Mouse (Mus musculus): ENCODE measurements at regions not wholly inside any gene's neighbourhood (a gene's known extent, or its start where the extent isn't known, plus 50 kb on each side); places are given as distances from the start of the nearest gene placed in this dataset.

DNA sequence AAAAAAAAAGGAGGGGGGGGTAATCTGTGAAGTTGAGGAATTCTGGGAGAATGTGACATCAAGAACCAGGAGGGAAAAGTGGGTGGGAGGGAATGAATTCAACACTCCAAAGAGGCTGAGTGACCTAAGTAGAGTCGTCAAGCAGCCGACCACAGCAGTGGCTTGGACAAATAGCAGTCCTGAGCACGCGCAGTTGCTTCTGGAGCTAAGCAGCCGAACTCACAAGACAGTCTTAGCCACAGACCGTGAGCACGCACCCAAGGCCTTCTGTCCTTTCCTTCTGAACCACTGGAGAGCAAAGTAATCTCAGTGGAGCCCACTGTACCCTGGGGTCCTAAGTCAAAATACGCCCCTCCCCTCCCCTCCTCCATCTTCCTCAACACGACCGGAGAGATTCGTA is 141.1 kb downstream of the Drd1 start:
- H3K4me3 ChIP-seq (ENCODE audit: low read depth, low read length) = no peak overlapping the region
- H3K36me3 ChIP-seq (ENCODE audit: control insufficient read depth, insufficient read depth, low read length) = no peaks in the 10 kb centered on the region
- H3K4me1 ChIP-seq (ENCODE audit: control insufficient read depth, insufficient read depth, low read length) = no peaks in the 10 kb centered on the region
- DNase-seq (ENCODE audit: low spot score) (no peak), ATAC-seq (ENCODE audit: insufficient number of reproducible peaks, low FRiP score, low TSS enrichment, low read depth) (no peak)
- no peak overlapping the region for H3K4me2 ChIP-seq (ENCODE audit: low read depth, severe bottlenecking)
- no peak overlapping the region for H3K9ac ChIP-seq (ENCODE audit: low read length)
- H3K27me3 ChIP-seq (ENCODE audit: control insufficient read depth, insufficient read depth, low read length) = no peaks in the 10 kb centered on the region
- H3K9me3 ChIP-seq (ENCODE audit: control insufficient read depth, low read length) = no peaks in the 10 kb centered on the region
- 83% methylated on average over 11 of the region's 11 CpGs for WGBS
- no peak overlapping the region for H3K27ac ChIP-seq (replicated peaks; ENCODE audit: low read depth, low read length)

DNA sequence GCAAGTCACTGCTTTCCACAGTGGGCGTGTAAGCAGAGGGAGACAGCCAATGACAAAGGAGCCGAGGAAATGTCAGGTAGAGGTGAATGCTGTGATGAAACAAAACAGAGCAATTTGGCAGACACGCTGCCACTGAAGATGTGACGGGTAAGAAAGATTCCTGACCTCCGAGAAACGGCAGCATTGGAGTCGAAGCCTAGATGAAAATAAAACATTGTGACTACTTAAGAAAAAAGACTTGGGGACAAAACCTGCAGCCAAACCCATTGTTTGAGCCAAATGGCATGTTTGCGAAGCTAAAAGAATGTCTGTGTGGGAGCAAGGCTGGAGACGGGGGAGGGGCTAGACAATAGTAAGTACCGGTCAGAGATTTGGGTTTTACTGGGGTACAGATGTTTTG is 142.0 kb downstream of the Drd1 start:
- no peak overlapping the region for H3K27ac ChIP-seq (replicated peaks; ENCODE audit: low read depth, low read length)
- no peaks in the 10 kb centered on the region for H3K36me3 ChIP-seq (ENCODE audit: control insufficient read depth, insufficient read depth, low read length)
- DNase-seq (ENCODE audit: low spot score) = no peak
- no peak overlapping the region for H3K4me3 ChIP-seq (ENCODE audit: low read depth, low read length)
- H3K27me3 ChIP-seq (ENCODE audit: control insufficient read depth, insufficient read depth, low read length) = no peaks in the 10 kb centered on the region
- H3K9me3 ChIP-seq (ENCODE audit: control insufficient read depth, low read length) = no peaks in the 10 kb centered on the region
- H3K9ac ChIP-seq (ENCODE audit: low read length) = no peak overlapping the region
- WGBS = 72% methylated on average over 10 of the region's 10 CpGs
- ATAC-seq (ENCODE audit: insufficient number of reproducible peaks, low FRiP score, low TSS enrichment, low read depth) = no peak
- no peaks in the 10 kb centered on the region for H3K4me1 ChIP-seq (ENCODE audit: control insufficient read depth, insufficient read depth, low read length)
- no peak overlapping the region for H3K4me2 ChIP-seq (ENCODE audit: low read depth, severe bottlenecking)

DNA sequence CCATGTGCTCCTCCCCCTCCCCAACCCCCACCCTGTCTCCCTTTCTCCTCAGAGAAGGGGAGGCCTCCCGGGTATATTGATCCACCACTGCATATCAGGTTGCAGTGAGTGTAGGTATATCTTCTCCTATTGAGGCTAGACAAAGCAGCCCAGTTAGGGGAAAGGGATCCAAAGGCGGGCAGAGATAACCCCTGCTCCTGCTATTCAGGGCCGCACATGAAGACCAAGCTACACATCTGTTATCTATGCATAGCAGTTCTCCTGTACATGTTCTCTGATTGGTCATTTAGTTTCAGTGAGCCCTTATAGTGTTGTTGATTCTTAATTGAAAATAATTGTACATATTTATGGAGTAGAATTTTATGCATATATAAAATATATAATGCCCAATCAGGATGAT is 143.7 kb downstream of the Drd1 start:
- ATAC-seq (ENCODE audit: insufficient number of reproducible peaks, low FRiP score, low TSS enrichment, low read depth) = no peak

DNA sequence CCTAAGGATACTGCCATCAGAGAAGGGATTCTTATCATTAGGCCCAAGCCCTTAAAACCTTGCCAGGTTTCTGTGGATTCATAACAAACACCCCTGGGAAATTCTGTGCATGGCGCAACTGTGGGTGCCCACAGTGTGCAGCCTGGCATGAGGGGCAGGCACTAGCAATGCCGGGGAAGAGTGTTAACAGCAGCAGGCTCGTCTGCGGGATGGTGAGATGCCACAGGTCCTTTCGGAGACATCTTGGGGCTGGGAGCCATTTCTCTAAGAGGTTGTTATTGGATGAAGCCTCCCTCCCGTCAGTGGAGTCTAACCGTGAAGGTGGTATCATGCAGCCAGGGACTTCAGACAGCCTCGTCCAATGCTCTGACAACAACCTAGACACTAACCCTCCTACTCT is 144.2 kb downstream of the Drd1 start:
- H3K4me2 ChIP-seq (ENCODE audit: low read depth, severe bottlenecking) = no peak overlapping the region
- ATAC-seq (ENCODE audit: insufficient number of reproducible peaks, low FRiP score, low TSS enrichment, low read depth) = no peak
- H3K27me3 ChIP-seq (ENCODE audit: control insufficient read depth, insufficient read depth, low read length) = no peaks in the 10 kb centered on the region
- no peak overlapping the region for H3K4me3 ChIP-seq (ENCODE audit: low read depth, low read length)
- no peaks in the 10 kb centered on the region for H3K9me3 ChIP-seq (ENCODE audit: control insufficient read depth, low read length)
- H3K27ac ChIP-seq (replicated peaks; ENCODE audit: low read depth, low read length) = no peak overlapping the region
- H3K36me3 ChIP-seq (ENCODE audit: control insufficient read depth, insufficient read depth, low read length) = no peaks in the 10 kb centered on the region
- H3K4me1 ChIP-seq (ENCODE audit: control insufficient read depth, insufficient read depth, low read length) = no peaks in the 10 kb centered on the region
- 76% methylated on average over 8 of the region's 8 CpGs for WGBS
- DNase-seq (ENCODE audit: low spot score) = no peak
- no peak overlapping the region for H3K9ac ChIP-seq (ENCODE audit: low read length)

More for the DNA sequence above, 143.7 kb downstream of the Drd1 start:
- DNase-seq (ENCODE audit: low spot score) = no peak
- no peaks in the 10 kb centered on the region for H3K4me1 ChIP-seq (ENCODE audit: control insufficient read depth, insufficient read depth, low read length)
- H3K36me3 ChIP-seq (ENCODE audit: control insufficient read depth, insufficient read depth, low read length) = no peaks in the 10 kb centered on the region
- 69% methylated on average over 3 of the region's 3 CpGs for WGBS
- H3K27ac ChIP-seq (replicated peaks; ENCODE audit: low read depth, low read length) = no peak overlapping the region
- no peaks in the 10 kb centered on the region for H3K27me3 ChIP-seq (ENCODE audit: control insufficient read depth, insufficient read depth, low read length)
- no peak overlapping the region for H3K9ac ChIP-seq (ENCODE audit: low read length)
- no peak overlapping the region for H3K4me3 ChIP-seq (ENCODE audit: low read depth, low read length)
- H3K4me2 ChIP-seq (ENCODE audit: low read depth, severe bottlenecking) = no peak overlapping the region
- no peaks in the 10 kb centered on the region for H3K9me3 ChIP-seq (ENCODE audit: control insufficient read depth, low read length)

DNA sequence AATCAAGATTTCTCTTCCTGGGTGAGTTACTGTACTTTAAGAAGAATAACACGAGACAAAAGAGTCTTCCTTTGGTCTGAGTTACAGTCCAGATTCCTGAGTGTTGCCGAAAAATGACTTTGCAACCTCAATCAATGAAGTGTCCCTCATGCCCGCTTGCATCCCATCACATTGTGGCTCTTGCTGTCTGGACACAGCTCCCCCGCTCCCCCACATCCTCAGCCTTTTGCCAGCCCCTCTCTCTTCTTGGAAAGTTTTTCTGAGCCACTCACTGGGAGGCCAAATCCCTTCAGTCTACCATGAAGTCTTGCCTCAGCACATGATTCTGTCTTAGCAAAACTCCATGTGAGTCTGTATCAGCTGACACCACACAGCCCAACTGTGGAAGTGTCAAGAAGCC is 145.3 kb downstream of the Drd1 start:
- Histone ChIP-seq H3K9ac (ENCODE audit: low read length) (no peak overlapping the region), H3K9me3 (ENCODE audit: control insufficient read depth, low read length) (no peaks in the 10 kb centered on the region), H3K27me3 (ENCODE audit: control insufficient read depth, insufficient read depth, low read length) (no peaks in the 10 kb centered on the region), H3K27ac (replicated peaks; ENCODE audit: low read depth, low read length) (no peak overlapping the region), H3K4me1 (ENCODE audit: control insufficient read depth, insufficient read depth, low read length) (no peaks in the 10 kb centered on the region), H3K4me2 (ENCODE audit: low read depth, severe bottlenecking) (no peak overlapping the region), H3K4me3 (ENCODE audit: low read depth, low read length) (no peak overlapping the region), H3K36me3 (ENCODE audit: control insufficient read depth, insufficient read depth, low read length) (no peaks in the 10 kb centered on the region)
- DNase-seq (ENCODE audit: low spot score) (no peak), ATAC-seq (ENCODE audit: insufficient number of reproducible peaks, low FRiP score, low TSS enrichment, low read depth) (no peak)
- 90% methylated on average over 4 of the region's 4 CpGs for WGBS

DNA sequence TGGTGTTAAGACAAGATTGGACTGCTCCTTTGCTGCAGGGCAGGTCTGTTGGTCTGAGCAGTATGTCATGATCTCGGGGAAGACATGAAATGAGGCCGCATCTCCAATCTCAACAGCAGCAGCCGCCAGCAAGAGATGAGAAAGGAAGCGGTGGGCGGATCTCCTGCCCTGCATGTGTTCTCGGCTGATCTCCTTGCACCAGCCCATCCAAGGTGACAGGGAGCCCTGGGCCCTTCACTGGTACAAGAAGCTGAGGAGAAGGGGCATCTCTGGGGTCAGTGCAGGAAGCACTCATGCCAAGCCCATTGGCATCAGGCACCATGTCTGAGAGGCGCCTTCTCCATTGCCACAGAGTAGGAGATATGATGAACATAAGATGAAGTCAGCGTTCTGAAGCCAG is 151.0 kb downstream of the Drd1 start:
- Histone ChIP-seq H3K4me1 (ENCODE audit: control insufficient read depth, insufficient read depth, low read length) (no peaks in the 10 kb centered on the region), H3K36me3 (ENCODE audit: control insufficient read depth, insufficient read depth, low read length) (no peaks in the 10 kb centered on the region), H3K27ac (replicated peaks; ENCODE audit: low read depth, low read length) (no peak overlapping the region), H3K9me3 (ENCODE audit: control insufficient read depth, low read length) (no peaks in the 10 kb centered on the region), H3K4me2 (ENCODE audit: low read depth, severe bottlenecking) (no peak overlapping the region), H3K9ac (ENCODE audit: low read length) (no peak overlapping the region), H3K4me3 (ENCODE audit: low read depth, low read length) (no peak overlapping the region), H3K27me3 (ENCODE audit: control insufficient read depth, insufficient read depth, low read length) (no peaks in the 10 kb centered on the region)
- 89% methylated on average over 8 of the region's 8 CpGs for WGBS
- DNase-seq (ENCODE audit: low spot score) (no peak), ATAC-seq (ENCODE audit: insufficient number of reproducible peaks, low FRiP score, low TSS enrichment, low read depth) (no peak)

DNA sequence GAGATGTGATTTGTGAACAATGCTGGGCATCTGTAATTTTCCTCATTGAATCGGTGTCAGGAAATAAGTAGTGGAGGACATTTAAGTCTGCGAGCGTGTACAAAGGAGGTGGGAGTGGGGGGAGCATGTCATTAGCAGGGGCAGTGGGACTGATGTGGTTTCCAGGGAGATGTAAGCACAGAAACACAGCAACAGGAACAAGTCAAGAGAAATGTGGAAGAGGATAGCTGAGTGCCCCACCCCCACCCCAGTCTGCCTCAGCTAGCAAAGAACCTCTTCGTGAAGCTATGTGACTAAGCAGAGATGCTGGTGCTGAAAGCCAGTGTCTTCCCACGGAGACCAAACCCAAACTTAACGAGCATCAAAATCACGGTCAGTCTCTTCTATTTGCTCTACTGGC is 151.9 kb downstream of the Drd1 start:
- H3K9ac ChIP-seq (ENCODE audit: low read length) = no peak overlapping the region
- WGBS = 74% methylated on average over 7 of the region's 7 CpGs
- no peak overlapping the region for H3K4me2 ChIP-seq (ENCODE audit: low read depth, severe bottlenecking)
- H3K36me3 ChIP-seq (ENCODE audit: control insufficient read depth, insufficient read depth, low read length) = no peaks in the 10 kb centered on the region
- ATAC-seq (ENCODE audit: insufficient number of reproducible peaks, low FRiP score, low TSS enrichment, low read depth) (no peak), DNase-seq (ENCODE audit: low spot score) (no peak)
- no peaks in the 10 kb centered on the region for H3K27me3 ChIP-seq (ENCODE audit: control insufficient read depth, insufficient read depth, low read length)
- no peaks in the 10 kb centered on the region for H3K4me1 ChIP-seq (ENCODE audit: control insufficient read depth, insufficient read depth, low read length)
- H3K4me3 ChIP-seq (ENCODE audit: low read depth, low read length) = no peak overlapping the region
- H3K27ac ChIP-seq (replicated peaks; ENCODE audit: low read depth, low read length) = no peak overlapping the region
- H3K9me3 ChIP-seq (ENCODE audit: control insufficient read depth, low read length) = no peaks in the 10 kb centered on the region

DNA sequence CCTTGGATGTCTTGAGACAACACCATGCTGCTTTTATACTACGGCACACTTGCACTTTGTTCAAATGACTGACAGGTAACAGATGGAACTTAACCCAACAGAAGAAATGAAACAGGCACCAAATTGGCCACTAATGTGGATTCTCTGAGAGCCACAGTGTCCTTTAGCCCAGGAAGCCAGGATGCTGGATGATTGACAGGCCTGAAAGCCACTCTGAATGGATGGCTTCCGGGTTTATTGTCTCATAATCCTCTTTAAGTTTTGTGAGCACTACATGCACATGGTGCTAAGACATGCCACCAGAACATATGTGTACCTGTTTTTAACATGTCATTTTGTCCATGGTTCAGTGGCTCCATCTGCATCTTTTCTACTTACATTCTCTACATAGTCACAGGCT is 152.7 kb downstream of the Drd1 start:
- Histone ChIP-seq H3K36me3 (ENCODE audit: control insufficient read depth, insufficient read depth, low read length) (no peaks in the 10 kb centered on the region), H3K4me3 (ENCODE audit: low read depth, low read length) (no peak overlapping the region), H3K27me3 (ENCODE audit: control insufficient read depth, insufficient read depth, low read length) (no peaks in the 10 kb centered on the region), H3K27ac (replicated peaks; ENCODE audit: low read depth, low read length) (no peak overlapping the region), H3K4me2 (ENCODE audit: low read depth, severe bottlenecking) (no peak overlapping the region), H3K9ac (ENCODE audit: low read length) (no peak overlapping the region), H3K4me1 (ENCODE audit: control insufficient read depth, insufficient read depth, low read length) (no peaks in the 10 kb centered on the region), H3K9me3 (ENCODE audit: control insufficient read depth, low read length) (no peaks in the 10 kb centered on the region)
- ATAC-seq (ENCODE audit: insufficient number of reproducible peaks, low FRiP score, low TSS enrichment, low read depth) = no peak
- 96% methylated on average over 2 of the region's 2 CpGs for WGBS
- DNase-seq (ENCODE audit: low spot score) = no peak

DNA sequence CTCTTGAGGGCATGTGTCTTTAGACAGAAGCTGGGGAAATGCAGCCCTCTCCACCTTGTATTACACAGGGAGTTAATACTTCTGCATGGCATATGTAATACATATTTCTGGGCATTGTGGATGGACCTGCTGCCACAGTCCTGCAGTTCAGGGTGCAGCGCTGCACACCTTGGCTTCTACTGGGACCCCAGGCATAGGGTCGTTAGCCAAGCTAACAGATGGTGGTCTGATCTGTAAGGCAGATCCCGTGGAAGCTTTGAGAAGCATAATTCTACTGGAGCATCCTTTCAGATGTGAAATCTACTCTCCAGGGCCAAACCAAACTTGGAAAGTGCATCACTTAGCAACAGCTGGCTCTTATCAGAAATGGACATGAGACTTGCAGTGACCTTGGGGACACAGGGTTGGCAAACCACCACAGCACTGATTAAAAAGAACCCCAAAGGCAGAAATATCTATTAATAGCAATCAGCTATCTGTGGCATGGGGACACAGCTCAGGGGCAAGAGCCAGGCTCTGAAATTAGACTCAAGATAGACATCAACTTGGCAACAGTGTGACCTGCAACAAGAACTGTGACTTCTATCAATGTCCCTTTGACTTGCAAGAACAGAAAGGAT is 155.0 kb downstream of the Drd1 start:
- H3K27ac ChIP-seq (replicated peaks; ENCODE audit: low read depth, low read length) = no peak overlapping the region
- H3K27me3 ChIP-seq (ENCODE audit: control insufficient read depth, insufficient read depth, low read length) = no peaks in the 10 kb centered on the region
- DNase-seq (ENCODE audit: low spot score) (no peak), ATAC-seq (ENCODE audit: insufficient number of reproducible peaks, low FRiP score, low TSS enrichment, low read depth) (no peak)
- no peaks in the 10 kb centered on the region for H3K9me3 ChIP-seq (ENCODE audit: control insufficient read depth, low read length)
- WGBS = 85% methylated on average over 3 of the region's 3 CpGs
- no peaks in the 10 kb centered on the region for H3K36me3 ChIP-seq (ENCODE audit: control insufficient read depth, insufficient read depth, low read length)
- no peak overlapping the region for H3K4me3 ChIP-seq (ENCODE audit: low read depth, low read length)
- no peak overlapping the region for H3K4me2 ChIP-seq (ENCODE audit: low read depth, severe bottlenecking)
- no peaks in the 10 kb centered on the region for H3K4me1 ChIP-seq (ENCODE audit: control insufficient read depth, insufficient read depth, low read length)
- H3K9ac ChIP-seq (ENCODE audit: low read length) = no peak overlapping the region
